Mouse (Mus musculus) liver, embryonic 11.5 days (tissue): Measurements from ENCODE around the gene Cfap65. TPM values are rescaled to one million over a fixed set of nuclear protein-coding genes. Genes with fewer than 3 reads are reported as not detected.
A peak's percentile ranks its signal among the peaks of the same experiment; 100 is the strongest.

ENCODE experiments used
- ATAC-seq: fragments of 200-750 bp; cut with Nextera tagmentation; replicated peaks from 2 replicates; pipeline ENCODE4 v1.8.0; 2017; ENCODE audit warnings: moderate number of reproducible peaks, mild to moderate bottlenecking, moderate TSS enrichment, moderate library complexity; ENCODE audit not compliant: low FRiP score
- DNase-seq: peaks from one replicate; pipeline ENCODE4 v3.0.0-alpha.2; 2017; ENCODE audit warnings: low spot score
- H3K27ac ChIP-seq: fragments of 300-500 bp; sonication (generic); 2 replicates; pipeline ENCODE4 v1.5.1; 2014; ENCODE audit warnings: mild to moderate bottlenecking, low read depth, low read length, control low read depth
- H3K27me3 ChIP-seq: fragments of 300-500 bp; sonication (generic); replicated peaks from 2 replicates; pipeline ENCODE4 v1.6.1; 2014; ENCODE audit warnings: low read length, mixed read lengths; ENCODE audit not compliant: control insufficient read depth, insufficient read depth
- H3K36me3 ChIP-seq: fragments of 300-500 bp; sonication (generic); 2 replicates; pipeline ENCODE4 v1.6.1; 2014; ENCODE audit warnings: mild to moderate bottlenecking, low read length, moderate library complexity, mixed read lengths; ENCODE audit not compliant: control insufficient read depth, insufficient read depth
- H3K4me1 ChIP-seq: fragments of 300-500 bp; sonication (generic); replicated peaks from 2 replicates; pipeline ENCODE4 v1.6.1; 2014; ENCODE audit warnings: low read length, mixed read lengths; ENCODE audit not compliant: control insufficient read depth, insufficient read depth
- H3K4me2 ChIP-seq: fragments of 300-500 bp; sonication (generic); 2 replicates; pipeline ENCODE4 v1.6.1; 2014; ENCODE audit warnings: mild to moderate bottlenecking, control low read depth, moderate library complexity
- H3K4me3 ChIP-seq: fragments of 300-500 bp; sonication (generic); 2 replicates; pipeline ENCODE4 v1.5.1; 2014; ENCODE audit warnings: low read depth, low read length, control low read depth
- H3K9ac ChIP-seq: fragments of 300-500 bp; sonication (generic); 2 replicates; pipeline ENCODE4 v1.6.1; 2014; ENCODE audit warnings: low read depth, low read length, control low read depth
- H3K9me3 ChIP-seq: fragments of 300-500 bp; sonication (generic); 2 replicates; pipeline ENCODE4 v1.6.1; 2016; ENCODE audit warnings: low read length, inconsistent platforms, mixed read lengths; ENCODE audit not compliant: control insufficient read depth
- WGBS: fragments of 180-500 bp; shearing (Covaris S2); extraction: QIAGEN DNeasy Blood & Tissue Kit; methylation state at CpG from one replicate; pipeline ENCODE4 v1.1.7; 2014; 5-methylcytosine and 5-hydroxymethylcytosine counted together
- polyA plus RNA-seq: library from polyadenylated mRNA; unstranded; fragments of >200 nt; fragmentation: Nextera tagmentation; extraction: Ambion mirVana; gene quantifications from 2 replicates; pipeline ENCODE4 v1.2.1, GENCODE M21; 2014

Cfap65 gene
- polyA plus RNA-seq, 1 experiment from 2014 or later = not detected

DNA sequence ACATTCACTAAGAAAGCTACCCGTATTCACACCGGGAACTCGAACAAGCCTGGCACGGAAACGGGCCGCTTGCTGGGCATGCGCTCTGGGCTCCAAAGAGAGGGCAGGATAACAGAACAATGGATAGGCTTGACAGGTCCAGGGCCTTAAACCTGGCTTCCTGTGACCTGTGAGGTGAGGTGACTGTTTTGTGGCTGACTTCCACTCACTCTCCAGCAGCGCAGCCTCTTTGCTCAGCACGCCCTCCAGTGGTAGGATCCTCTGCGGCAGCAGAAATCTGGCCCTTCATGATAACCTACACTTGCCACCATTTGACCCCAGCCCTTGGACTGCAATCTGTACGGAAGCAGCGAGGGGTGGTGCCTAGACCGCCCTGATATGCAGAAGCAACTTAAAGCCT lies 19.7 kb downstream of the Cfap65 start:
- peaks cover 7% of the 10 kb centered on the region; the same call in 1 of the 2 replicates for H3K27me3 ChIP-seq
- no peak overlapping the region for H3K9ac ChIP-seq
- H3K36me3 ChIP-seq = no peaks in the 10 kb centered on the region
- H3K4me2 ChIP-seq = no peak overlapping the region
- no peak overlapping the region for H3K27ac ChIP-seq
- no peak for ATAC-seq
- H3K9me3 ChIP-seq = no peaks in the 10 kb centered on the region
- no peak for DNase-seq
- H3K4me3 ChIP-seq = no peak overlapping the region
- WGBS = 29% methylated on average over 13 of the region's 13 CpGs
- no peaks in the 10 kb centered on the region for H3K4me1 ChIP-seq

DNA sequence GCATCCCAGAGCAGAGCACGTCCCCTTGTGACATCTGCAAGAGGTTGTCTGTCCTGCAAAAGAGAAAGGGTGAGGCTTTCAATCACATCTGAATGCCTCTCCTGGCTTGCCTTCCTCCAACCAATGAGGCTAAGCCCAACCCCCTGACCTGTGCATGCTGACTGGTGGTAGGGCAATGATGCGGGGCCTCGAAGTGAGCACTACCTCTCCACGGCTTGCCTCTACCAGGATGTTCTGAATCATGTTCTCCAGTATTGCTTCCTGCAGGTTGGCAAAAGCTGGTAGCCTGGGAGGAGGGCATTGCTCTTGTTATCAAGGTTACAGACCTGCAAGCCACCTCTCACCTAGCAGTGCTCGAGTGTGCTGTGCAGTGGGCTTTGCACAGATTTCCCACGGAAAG lies 33.2 kb downstream of the Cfap65 start:
- Histone ChIP-seq H3K4me1 (no peaks in the 10 kb centered on the region; the same call in 1 of the 2 replicates), H3K4me2 (no peak overlapping the region), H3K4me3 (no peak overlapping the region), H3K27ac (no peak overlapping the region), H3K27me3 (peaks cover 70% of the 10 kb centered on the region), H3K9ac (no peak overlapping the region), H3K36me3 (no peaks in the 10 kb centered on the region), H3K9me3 (no peaks in the 10 kb centered on the region)
- WGBS = 14% methylated on average over 6 of the region's 6 CpGs
- ATAC-seq = no peak
- no peak for DNase-seq

DNA sequence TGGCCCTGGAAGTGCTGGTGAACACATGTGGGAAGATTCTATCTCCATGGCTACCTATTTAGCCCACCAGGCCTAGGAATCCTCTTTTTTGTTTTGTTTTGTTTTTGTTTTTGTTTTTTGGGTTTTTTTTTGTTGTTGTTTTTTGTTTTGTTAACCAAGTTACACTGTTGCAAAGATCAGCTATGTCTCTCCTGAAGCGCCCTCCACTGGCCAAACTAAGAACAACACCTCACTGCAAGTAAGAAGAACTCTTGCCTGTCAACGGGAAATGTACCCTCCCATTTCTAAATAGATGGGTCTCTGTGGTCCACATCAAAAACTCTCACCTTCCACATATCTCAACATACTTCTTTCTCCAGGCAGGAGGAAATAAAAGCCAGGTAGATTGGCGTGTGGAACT lies 33.7 kb downstream of the Cfap65 start:
- Histone ChIP-seq H3K27ac (no peak overlapping the region), H3K9me3 (no peaks in the 10 kb centered on the region), H3K36me3 (no peaks in the 10 kb centered on the region), H3K4me3 (no peak overlapping the region), H3K4me2 (no peak overlapping the region), H3K9ac (no peak overlapping the region), H3K27me3 (peaks cover 75% of the 10 kb centered on the region), H3K4me1 (no peaks in the 10 kb centered on the region; the same call in 1 of the 2 replicates)
- ATAC-seq (no peak), DNase-seq (no peak)
- 7% methylated on average over 3 of the region's 3 CpGs for WGBS

DNA sequence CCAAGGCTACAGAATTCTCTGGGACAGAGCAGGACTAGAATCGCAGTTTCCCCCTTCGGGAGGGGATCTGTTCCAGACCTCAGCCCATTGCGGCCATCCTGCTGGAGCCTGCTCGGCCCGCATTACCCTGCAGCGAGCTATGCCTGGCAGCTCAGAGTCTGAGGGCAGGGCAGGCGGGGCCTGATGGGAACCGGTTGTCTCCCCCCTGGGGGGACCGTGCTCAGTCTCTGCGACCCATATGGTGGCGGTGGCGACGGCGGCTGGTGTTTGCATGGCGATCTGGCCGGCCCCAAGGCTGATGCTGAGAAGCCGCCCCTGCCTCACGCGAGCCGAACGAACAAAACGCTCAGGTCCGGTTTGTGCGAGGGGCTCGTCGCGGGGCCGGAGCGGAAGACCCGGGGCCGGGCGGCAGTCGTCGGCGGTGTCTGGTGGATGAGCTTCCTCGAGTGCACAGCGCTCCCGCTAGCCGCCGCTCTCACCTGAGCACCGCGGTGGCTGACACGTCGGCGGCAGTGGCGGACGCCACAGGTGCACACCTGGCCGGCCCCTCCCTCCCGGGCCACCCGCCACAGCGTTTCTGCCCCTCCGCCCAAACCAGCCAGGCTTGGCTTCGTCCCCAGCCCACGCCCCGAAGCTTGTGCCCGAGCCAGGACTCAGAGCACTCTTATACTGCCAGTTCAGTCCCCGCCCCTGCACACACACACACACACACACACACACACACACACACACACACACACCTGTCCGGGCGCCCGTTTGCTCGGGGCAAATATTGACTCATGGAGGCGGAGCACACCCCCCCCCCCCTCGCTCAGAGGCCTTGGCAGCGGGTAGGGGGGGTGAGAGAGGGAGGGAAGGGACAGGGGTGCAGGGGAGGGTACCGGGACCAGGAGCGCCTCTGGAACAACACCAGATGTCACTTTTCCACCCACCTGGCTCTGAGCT lies 34.8 kb downstream of the Cfap65 start:
- DNase-seq (no peak), ATAC-seq (peak; percentile 57; the same call in 1 of the 2 replicates)
- H3K4me2 ChIP-seq = peak overlapping the region; percentile 59
- H3K27ac ChIP-seq = peak overlapping the region; percentile 7; the same call in 1 of the 2 replicates
- H3K4me1 ChIP-seq = no peaks in the 10 kb centered on the region; the same call in 1 of the 2 replicates
- H3K9ac ChIP-seq = 0 out of 2 replicates have a peak overlapping the region, but pooled peaks have one; percentile 6
- no peaks in the 10 kb centered on the region for H3K9me3 ChIP-seq
- H3K27me3 ChIP-seq = peaks cover 86% of the 10 kb centered on the region
- 3% methylated on average over 59 of the region's 66 CpGs for WGBS
- no peaks in the 10 kb centered on the region for H3K36me3 ChIP-seq
- H3K4me3 ChIP-seq = peak overlapping the region; percentile 30

DNA sequence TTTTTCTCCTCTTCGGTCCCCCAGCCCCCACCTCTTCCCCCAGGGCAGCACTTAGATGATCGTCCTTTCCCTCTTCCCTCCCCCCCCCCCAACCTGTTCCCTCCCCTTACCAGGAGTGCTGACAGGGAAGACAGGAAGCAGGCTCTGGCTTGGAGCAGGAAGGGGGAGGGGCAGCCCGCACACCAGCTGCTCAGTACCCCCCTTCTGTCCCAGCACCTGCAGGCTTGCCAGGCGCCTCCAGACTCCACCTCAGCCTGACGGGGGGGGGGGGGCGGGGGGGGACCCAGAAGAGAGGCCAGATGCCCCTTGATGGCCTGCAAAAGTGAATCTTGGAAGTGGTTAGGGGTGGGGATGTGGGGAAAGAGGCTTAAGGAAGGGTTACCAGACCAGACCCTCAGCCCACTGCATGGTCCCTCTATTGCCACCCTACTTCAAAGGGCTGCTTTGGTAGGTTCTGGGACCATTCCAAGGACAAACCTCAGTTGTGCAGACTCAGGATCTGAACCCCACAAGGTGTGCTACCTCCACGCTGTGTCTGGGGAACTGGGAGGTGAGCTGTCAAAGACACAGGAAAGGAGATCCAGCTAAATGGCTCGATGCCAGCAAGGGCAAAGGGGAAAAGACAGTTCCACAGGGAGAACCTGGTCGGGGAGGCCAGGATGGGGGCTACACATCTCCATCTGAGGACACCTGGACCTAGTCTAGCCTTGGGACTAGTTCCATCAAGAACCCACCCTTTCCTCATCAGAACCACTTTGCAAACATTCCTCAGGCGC lies 36.6 kb downstream of the Cfap65 start:
- peaks cover 95% of the 10 kb centered on the region for H3K27me3 ChIP-seq
- no peak for DNase-seq
- no peaks in the 10 kb centered on the region for H3K9me3 ChIP-seq
- no peak for ATAC-seq
- H3K4me1 ChIP-seq = no peaks in the 10 kb centered on the region; the same call in 1 of the 2 replicates
- no peaks in the 10 kb centered on the region for H3K36me3 ChIP-seq
- H3K27ac ChIP-seq = no peak overlapping the region
- H3K4me2 ChIP-seq = no peak overlapping the region
- WGBS = 6% methylated on average over 7 of the region's 10 CpGs
- H3K4me3 ChIP-seq = no peak overlapping the region
- no peak overlapping the region for H3K9ac ChIP-seq

DNA sequence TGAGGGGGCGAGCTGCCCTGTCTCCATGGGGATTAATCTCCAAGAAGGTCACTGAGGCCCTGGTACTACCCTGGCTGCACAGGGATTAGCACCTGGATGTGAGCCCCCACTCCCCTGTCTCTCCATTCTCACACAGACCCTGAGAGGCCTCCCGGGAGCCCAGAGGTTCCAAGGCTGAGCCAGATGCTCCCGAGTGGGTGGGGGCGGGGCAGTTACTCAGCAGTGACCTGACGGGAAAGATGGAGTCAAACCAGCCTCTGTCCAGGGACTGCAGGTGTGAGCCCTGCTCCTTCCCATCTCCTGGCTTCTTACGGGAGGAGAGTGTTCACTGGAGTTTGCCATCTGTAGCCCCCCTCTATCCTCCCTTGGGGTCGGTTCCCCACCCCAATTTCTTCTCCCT lies 37.4 kb downstream of the Cfap65 start:
- peaks cover 93% of the 10 kb centered on the region for H3K27me3 ChIP-seq
- no peak overlapping the region for H3K9ac ChIP-seq
- ATAC-seq (no peak), DNase-seq (no peak)
- no peaks in the 10 kb centered on the region for H3K9me3 ChIP-seq
- H3K27ac ChIP-seq = no peak overlapping the region
- H3K4me3 ChIP-seq = no peak overlapping the region
- H3K4me2 ChIP-seq = no peak overlapping the region
- no peaks in the 10 kb centered on the region; the same call in 1 of the 2 replicates for H3K4me1 ChIP-seq
- no peaks in the 10 kb centered on the region for H3K36me3 ChIP-seq
- 11% methylated on average over 7 of the region's 7 CpGs for WGBS

DNA sequence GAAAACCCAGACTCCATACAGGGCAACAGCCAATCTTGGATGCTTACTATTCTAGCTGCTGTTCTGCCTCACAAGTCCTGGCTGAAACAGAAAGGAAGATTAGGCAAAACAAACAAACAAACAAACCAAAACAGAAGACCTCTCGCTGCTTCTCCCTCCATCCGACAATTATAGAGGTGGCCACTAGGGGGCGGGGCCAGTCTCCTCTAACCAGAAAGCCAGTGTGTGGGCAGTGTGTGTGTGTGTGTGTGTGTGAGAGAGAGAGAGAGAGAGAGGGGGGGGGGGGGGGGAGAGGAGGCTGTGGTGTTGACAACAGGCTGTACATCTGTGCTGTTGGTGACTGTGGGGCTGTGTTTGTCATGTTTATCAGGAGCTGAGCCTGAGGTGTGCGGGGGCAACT lies 40.4 kb downstream of the Cfap65 start:
- no peaks in the 10 kb centered on the region; the same call in 1 of the 2 replicates for H3K4me1 ChIP-seq
- H3K27me3 ChIP-seq = peaks cover 92% of the 10 kb centered on the region
- no peak overlapping the region for H3K27ac ChIP-seq
- WGBS = 18% methylated on average over 4 of the region's 4 CpGs
- DNase-seq = no peak
- H3K4me3 ChIP-seq = no peak overlapping the region
- H3K9me3 ChIP-seq = no peaks in the 10 kb centered on the region
- H3K9ac ChIP-seq = no peak overlapping the region
- H3K4me2 ChIP-seq = no peak overlapping the region
- no peaks in the 10 kb centered on the region for H3K36me3 ChIP-seq
- no peak for ATAC-seq

DNA sequence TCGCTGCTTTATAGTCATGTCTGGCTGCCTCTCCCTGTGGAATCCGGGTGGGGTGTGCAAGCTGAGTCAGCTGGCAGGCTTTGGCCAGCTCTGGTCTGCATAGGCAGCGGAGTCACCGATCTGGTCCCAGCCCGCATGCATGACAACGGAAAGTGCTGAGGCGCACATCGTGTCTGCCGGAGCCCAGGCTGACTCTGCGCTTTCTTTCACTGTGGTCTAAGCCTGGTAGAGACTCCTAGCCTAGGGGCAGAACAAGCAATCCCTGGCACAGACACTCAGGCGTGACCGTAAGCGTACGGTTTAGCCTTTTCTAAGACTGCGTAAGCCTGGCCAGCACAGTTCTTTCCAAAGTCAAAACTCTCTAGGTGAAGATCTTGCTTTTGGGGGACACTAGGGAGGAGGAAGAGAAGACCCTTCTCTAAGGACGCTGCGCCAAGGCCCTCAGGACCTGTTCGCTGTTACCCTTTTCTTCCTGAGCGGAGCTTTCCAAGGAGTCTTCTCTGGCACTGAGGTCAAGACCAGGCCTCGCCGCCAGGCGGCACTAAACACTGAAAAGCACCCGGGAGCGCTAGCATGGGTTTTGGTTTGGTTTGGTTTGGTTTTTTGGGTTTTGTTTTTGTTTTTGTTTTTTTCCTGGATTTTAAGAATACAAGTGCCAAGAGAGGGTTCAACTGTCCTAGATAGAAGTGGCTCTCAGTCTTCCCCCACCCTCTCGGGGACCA lies 42.1 kb downstream of the Cfap65 start, which contains the start of gene Cryba2:
TSS of gene Cryba2 (minus strand) at position 10 of the 722 bp plus-strand sequence.
- Histone ChIP-seq H3K4me2 (no peak within 1 kb of the TSS), H3K27ac (no peak within 1 kb of the TSS), H3K27me3 (peaks cover 84% of the 10 kb centered on the region), H3K4me1 (no peaks in the 10 kb centered on the region), H3K4me3 (no peak within 1 kb of the TSS), H3K36me3 (no peaks in the 10 kb centered on the region), H3K9ac (no peak within 1 kb of the TSS), H3K9me3 (no peaks in the 10 kb centered on the region)
- WGBS = 9% methylated on average over 25 of the region's 25 CpGs
- DNase-seq (no peak), ATAC-seq (no peak)
